Mouse (Mus musculus): Measurements from ENCODE around the gene Gm8439.

DNA sequence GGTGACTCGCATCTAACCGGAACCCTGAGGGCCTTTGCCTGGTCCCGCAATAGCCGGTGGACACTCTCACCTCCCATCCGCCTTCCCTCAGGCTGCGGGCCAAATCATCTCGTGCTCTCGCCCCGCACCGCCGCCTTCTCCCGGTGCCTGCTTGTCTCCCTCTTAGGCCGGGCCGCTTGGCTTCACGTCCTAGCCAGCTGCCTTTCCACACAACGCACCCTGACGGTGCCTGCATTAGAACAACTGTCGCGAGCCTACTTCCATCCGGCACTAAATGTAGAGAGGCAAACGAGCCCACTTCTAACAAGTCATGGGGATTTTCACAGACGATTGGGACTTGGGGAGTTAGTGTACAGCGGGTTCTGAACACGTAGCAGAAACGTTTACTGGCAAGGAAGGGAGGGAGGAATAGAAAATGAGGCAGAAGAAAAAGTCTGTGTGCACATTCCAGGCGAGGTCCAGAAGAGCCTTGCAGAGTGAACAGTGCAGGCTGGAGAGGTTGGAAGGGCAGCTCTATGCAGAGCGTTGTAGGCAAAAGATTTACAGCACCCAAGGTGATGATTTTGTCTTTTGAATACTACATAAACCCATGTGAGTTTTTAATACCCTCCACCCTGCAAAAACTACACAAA lies 18.0 kb upstream of the Gm8439 start:
- TF ChIP-seq CTCF (conservative IDR thresholded peaks at IDR 0.05; ENCODE audit: low read length) (no peak), POU5F1 (IDR thresholded peaks at IDR 0.05; ENCODE audit: borderline replicate concordance, low read length) (no peak), NANOG (IDR thresholded peaks at IDR 0.05; ENCODE audit: borderline replicate concordance, low read length) (no peak)

All from E14TG2a.4 (cell line).